Mouse (Mus musculus): ENCODE data around the gene Hhipl2.
"Not testable (repeated sequence)": the region's sequence is repeated elsewhere in the genome, so short reads cannot be mapped to it uniquely, and the experiment has no call there.

Hhipl2 gene

DNA sequence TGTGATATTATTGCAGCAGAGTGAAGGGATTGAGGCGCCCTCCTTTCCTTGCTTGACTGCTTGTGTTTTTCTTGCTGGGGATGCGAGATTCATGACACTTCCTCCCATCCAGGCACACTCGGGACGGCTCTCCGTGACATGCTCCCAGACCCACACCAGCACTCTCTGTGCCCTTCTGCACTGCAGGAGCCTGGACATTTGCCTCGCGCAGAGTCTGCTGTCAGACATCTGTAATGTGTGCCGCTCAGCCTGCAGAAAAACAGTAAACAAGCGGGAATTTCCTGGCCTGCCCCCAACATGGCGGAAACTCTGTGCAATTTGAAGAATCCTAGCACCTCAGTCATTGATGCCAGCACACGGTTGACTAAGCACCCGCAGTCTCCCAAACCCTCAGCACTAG is at the start of gene Hhipl2:
Gene Hhipl2 (plus strand): TSS at position 343 of the 400 bp plus-strand sequence.
- no peak for DNase-seq

DNA sequence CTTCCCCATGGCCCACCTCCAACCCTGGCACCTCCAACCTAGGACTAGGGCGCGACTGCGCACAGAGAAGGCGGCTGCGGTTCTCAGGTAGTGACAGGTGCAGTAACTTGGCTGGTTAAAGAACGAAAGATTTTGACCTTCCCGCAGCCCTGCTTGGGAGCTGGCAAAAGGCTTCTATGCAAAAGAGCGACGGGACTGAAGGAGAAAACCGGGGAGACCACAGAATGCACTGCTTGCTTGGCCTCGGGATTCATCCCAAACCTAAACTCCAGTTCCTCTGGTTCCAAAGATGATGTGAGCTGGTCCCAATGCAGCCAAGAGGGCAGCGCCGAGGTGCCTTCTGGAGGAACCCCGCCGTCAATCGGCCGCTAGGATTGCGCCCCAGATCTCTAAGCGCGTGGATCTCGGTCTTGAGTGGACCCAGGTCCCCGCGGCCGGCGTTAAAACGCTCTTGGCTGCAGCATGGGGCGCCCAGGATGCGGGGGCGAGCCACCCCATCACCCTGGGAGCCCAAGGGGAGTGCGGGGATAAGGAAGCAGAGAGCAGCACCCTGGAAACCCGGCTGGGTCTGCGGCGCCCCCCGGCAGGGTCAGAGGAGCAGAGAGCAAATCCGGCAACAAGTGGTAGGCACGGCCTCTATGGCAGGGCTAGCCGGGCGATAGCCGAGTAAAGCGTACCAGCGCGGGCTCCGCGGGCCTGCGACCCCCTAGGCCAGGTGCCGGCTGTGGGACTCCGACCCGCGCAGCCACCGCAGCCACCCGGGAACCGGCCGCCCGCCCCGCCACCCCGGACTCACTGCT is 49.2 kb upstream of the Hhipl2 start:
- peak; percentile 61 for DNase-seq

- peak; percentile 99 for DNase-seq
These were observed 48.5 kb upstream of the Hhipl2 start, which contains the start of gene Mia3 for GRCm38 (mm10) chr1:183369427-183370014. Gene Mia3 (minus strand): TSS chr1:183369553.

DNA sequence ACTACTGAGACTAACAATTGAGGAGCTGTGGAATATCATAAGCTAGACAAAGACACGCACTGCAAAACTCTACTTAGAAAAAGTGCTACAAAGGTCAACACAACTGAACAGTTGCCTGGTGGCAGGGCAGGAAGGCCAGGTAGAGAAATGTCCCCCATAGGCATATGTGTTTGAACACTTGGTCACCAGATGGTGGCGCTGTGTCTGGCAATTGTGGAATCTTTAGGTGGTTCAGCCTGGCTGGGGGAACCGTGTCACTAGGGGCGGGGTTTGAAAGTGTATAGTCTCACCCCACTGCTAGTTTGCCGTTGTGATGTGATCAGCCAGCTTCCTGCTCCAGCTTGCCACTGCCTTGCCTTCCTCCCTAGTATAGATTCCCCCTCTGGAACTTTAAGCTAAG is 43.3 kb upstream of the Hhipl2 start:
- no peak for DNase-seq

- no peak for DNase-seq
These were observed 41.0 kb upstream of the Hhipl2 start for GRCm38 (mm10) chr1:183377045-183377444.

DNA sequence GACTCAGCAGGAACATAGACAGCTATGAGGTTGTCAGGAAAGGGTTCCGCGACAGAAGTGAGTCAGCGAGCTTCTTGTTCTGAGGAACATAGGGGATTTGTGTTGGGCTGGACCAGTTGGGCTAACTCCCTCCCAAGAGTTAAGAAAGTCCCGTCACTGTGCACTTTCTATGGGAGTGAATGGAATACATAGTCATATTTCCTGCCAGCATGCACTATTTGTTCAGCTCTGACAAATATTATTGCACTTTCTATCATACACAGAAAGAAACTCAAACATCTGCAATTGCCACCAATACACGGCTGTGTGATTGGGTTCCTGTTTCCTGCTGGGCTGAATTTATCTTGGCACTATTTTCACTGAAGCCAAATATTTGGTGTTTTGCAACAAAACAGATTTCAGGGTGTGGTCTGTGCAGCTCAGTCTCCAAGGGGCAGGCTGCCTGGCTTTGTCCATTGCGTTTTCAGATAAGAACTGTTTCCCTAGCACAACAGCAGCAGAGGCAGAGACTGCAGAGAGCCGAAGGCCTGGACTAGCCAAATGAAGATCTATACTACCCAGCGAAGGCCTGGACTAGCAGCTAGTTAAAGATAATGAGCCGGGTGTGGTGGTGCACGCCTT is 39.6 kb upstream of the Hhipl2 start:
- no peak for DNase-seq

DNA sequence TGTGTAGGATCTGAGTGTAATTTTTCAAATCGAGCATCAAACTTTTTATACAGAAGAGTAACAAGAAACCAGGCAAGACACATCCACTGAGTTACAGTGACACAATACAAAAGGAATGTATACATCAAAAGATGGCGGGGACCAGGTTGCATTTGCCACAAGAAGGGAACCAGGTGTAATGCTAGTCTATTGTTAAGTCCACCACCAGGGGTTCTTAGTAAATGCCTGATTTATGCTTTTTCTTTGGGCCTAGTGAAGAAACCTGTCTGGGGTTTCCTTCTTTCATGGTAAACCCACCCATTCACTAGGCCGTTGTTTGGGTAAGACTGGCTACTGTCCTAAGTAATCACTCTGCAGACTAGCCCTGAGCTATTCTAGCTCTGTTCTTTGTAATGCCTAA is 38.6 kb upstream of the Hhipl2 start:
- DNase-seq, result not testable (repeated sequence)

DNA sequence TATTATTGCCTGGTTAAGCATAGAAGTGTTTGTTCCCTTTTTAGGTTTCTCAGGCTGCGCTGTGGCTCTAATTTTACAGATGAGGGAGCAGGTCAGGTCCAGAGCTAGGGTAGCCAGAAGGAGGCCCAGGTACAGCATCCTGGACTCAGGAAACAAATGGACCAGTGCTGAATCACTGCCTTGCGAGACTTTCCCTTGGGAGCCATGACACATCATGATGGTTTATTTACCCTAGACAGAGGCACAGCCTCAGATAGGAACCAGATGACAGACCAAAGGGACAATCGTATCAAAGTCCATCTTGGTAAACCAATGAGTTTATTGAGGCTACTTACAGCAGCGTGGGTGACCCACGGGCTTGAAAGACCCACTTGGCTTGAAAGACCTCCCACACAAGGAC is 36.2 kb upstream of the Hhipl2 start:
- no peak for DNase-seq

DNA sequence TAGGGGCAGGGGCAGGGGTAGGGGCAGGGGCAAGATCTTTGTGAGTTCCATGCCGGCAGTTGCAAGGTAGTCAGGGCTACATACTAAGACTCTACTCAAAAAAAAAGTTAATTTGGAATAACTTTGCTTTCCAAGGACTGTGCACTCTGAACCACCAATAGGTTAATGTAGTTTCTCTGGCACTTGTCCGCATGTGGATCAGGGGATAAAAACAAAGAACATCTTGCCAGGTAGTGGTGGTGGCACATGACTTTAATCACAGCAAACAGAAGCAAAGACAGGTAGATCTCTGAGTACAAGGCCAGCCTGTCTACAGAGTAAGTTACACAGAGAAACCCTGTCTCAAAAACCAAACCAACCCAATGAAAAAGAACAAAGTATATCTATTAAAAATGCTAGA is 35.4 kb upstream of the Hhipl2 start:
- no peak for DNase-seq

DNA sequence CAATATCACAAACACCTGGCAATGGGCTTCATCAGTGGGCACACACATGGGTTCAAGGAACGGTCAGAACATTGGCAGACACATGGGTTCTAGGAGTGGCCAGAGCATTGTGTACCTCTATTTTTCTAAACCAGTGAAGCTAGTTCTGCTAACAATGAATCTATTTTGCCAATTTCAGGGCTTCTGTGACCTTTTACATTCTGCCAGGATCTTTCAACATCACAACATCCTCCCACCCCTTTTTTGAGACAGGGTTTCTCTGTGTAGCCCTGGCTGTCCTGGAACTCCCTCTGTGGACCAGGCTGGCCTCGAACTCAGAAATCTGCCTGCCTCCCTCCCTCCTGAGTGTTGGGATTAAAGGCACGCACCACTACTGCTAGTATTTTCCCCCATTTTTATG is 30.6 kb upstream of the Hhipl2 start:
- not testable (repeated sequence) for DNase-seq

- peak; percentile 96 for DNase-seq
These were observed 29.3 kb upstream of the Hhipl2 start, which contains the start of gene Taf1a for GRCm38 (mm10) chr1:183388426-183389406. Gene Taf1a (plus strand): TSS chr1:183388981.

- no peak for DNase-seq
These were observed 14.6 kb upstream of the Hhipl2 start for GRCm38 (mm10) chr1:183403396-183403795.

- DNase-seq, result no peak
These were observed 3.8 kb upstream of the Hhipl2 start for GRCm38 (mm10) chr1:183414081-183414727.

GRCm38 (mm10) chr1:183419741-183420140 is 1.7 kb downstream of the Hhipl2 start:
- DNase-seq, result no peak

DNA sequence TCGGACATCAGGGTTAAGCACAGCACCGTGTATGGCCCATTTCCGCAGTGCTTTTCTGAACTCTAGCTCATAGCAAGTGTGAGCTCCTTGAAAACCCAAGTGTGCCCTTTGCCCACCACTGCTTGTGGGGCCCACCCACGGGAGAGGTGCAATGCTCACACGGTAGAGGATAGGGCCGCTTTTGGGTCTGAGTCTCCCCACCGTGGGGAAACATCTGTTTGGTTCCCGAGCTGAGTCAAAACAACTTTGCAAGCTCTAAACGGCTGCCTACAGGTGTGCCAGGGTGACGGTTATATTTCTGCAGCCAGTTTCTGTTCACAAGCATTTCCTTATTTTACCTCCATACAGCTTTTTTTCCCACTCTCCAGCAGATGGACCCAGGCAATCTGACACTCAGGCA is 2.3 kb downstream of the Hhipl2 start:
- DNase-seq, result no peak

DNA sequence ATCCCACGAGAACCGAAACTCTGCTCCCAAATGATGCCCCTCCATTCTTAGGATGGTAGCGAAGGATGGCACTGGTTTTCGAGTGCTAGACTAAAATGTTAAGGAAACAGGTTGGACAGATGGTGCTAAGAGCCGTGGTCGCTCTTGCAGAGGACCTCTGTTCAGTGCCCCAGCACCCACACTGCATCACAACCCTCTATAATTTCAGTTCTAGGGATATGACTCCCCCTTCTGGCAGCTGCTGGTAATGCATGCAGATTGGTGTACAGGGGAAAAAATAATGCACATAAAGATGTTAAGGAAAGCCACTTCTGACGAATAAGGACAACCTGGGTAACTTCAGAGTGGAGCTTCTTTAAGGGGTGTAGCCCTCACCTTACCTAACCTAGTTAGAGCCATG is 6.1 kb downstream of the Hhipl2 start:
- DNase-seq, result no peak

- DNase-seq, result no peak
These were observed 16.9 kb downstream of the Hhipl2 start for GRCm38 (mm10) chr1:183434918-183435317.

GRCm38 (mm10) chr1:183439036-183439435 is 21.0 kb downstream of the Hhipl2 start:
- peak; percentile 76 for DNase-seq

- DNase-seq, result peak; percentile 74
These were observed 24.2 kb downstream of the Hhipl2 start for GRCm38 (mm10) chr1:183442015-183442774.

DNA sequence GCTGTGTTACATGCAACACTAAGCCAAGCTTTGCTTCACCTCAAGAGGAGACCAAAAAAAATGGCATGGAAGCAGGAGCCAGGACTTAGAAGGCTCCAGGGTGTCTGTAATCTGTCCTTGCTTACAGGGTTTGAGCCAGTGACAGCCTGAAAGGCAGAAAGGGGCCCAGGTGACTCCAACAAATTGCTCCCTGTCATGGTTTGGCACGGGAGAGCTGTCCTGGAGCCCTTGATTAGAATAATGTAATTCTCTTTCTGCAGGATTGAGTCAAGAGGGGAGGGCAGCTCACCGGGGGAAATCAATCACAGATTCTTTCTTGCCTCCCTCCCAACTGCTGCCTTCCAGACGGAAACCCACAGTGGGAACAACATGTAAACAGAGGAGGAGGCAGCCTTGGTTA is 35.1 kb downstream of the Hhipl2 start:
- no peak for DNase-seq

Measured in cerebellum, adult 9-11 months (tissue).